Mouse (Mus musculus) heart, embryonic 10.5 days (tissue): ENCODE data around the gene Tbccd1. TPM values are rescaled to one million over a fixed set of nuclear protein-coding genes. Genes with fewer than 3 reads are reported as not detected.

Experiments used
- DNase-seq: peaks from one replicate; pipeline ENCODE4 v3.0.0-alpha.2; 2017; ENCODE audit warnings: low spot score
- H3K27ac ChIP-seq: fragments of 300-500 bp; sonication (generic); 2 replicates; pipeline ENCODE4 v1.5.1; 2016; ENCODE audit warnings: mild to moderate bottlenecking
- H3K27me3 ChIP-seq: fragments of 300-500 bp; sonication (generic); 2 replicates; pipeline ENCODE4 v1.6.1; 2016; ENCODE audit warnings: mild to moderate bottlenecking; ENCODE audit not compliant: poor library complexity, insufficient read depth, severe bottlenecking
- H3K36me3 ChIP-seq: fragments of 300-500 bp; sonication (generic); 2 replicates; pipeline ENCODE4 v1.6.1; 2016; ENCODE audit warnings: mild to moderate bottlenecking, moderate library complexity
- H3K4me1 ChIP-seq: fragments of 300-500 bp; sonication (generic); 2 replicates; pipeline ENCODE4 v1.6.1; 2016; ENCODE audit warnings: mild to moderate bottlenecking
- H3K4me3 ChIP-seq: fragments of 300-500 bp; sonication (generic); 2 replicates; pipeline ENCODE4 v1.5.1; 2016; ENCODE audit warnings: mild to moderate bottlenecking, moderate library complexity
- H3K9me3 ChIP-seq: fragments of 300-500 bp; sonication (generic); 2 replicates; pipeline ENCODE4 v1.6.1; 2016; ENCODE audit warnings: mild to moderate bottlenecking, moderate library complexity
- WGBS: fragments of 180-500 bp; shearing (Covaris S2); methylation state at CpG from one replicate; pipeline ENCODE4 v1.1.7; 2016; 5-methylcytosine and 5-hydroxymethylcytosine counted together
- polyA plus RNA-seq: library from polyadenylated mRNA; unstranded; fragments of >200 nt; fragmentation: Nextera tagmentation; extraction: Ambion mirVana; gene quantifications from 2 replicates; pipeline ENCODE4 v1.2.1, GENCODE M21; 2016

Tbccd1 gene
- polyA plus RNA-seq, 1 experiment from 2014 or later: 26.1 TPM

DNA sequence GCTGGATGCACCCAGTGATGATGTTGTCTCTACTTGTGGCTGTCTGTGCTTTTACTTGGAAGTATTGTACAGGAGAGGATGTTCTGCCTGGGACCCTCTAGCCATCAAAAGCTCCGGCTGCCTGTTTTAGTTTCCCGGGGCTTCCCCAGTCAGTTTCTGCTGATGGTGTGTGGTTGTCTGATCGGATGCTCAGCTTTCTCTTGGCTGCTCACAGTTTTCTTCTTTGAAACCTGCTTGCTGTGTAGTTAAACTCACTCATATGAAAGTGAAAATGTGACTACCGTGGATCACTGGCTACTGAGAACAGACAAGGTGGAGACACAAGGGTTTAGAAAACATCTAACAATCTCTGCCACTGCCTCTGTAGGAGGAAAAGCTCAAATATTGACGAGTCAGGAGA, 26.0 kb upstream of the Tbccd1 start:
- no peak overlapping the region for H3K4me3 ChIP-seq

DNA sequence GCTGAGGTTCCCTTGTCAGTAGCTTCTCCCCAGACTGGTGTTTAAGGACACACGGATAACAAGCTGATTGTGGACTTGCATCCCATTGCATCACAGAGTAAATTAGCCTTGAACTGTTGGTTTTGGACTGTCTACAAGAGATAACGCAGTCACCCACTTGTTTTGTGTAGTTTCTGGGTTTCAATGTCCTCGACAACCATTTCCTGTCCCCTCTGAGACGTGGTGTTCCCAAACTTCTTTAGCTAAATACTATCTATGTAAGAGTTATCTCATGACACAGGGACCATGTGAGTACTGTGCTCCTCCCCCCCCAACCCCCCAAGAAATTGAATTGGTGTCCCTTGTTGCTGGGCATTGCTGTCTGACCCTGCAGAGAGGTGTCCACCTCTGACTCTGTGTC, 24.0 kb upstream of the Tbccd1 start:
- WGBS: 54% methylated on average over 4 of the region's 4 CpGs
- no peak overlapping the region for H3K4me3 ChIP-seq
- H3K27me3 ChIP-seq: no peaks in the 10 kb centered on the region
- no peak overlapping the region for H3K27ac ChIP-seq
- H3K36me3 ChIP-seq: no peaks in the 10 kb centered on the region
- DNase-seq: no peak
- H3K4me1 ChIP-seq: peaks cover 12% of the 10 kb centered on the region; the same call in 1 of the 2 replicates
- H3K9me3 ChIP-seq: no peaks in the 10 kb centered on the region

More for the DNA sequence above, 26.0 kb upstream of the Tbccd1 start:
- H3K9me3 ChIP-seq: no peaks in the 10 kb centered on the region
- H3K36me3 ChIP-seq: no peaks in the 10 kb centered on the region
- no peak overlapping the region for H3K27ac ChIP-seq
- H3K4me1 ChIP-seq: peaks cover 16% of the 10 kb centered on the region; the same call in 1 of the 2 replicates
- no peak for DNase-seq
- H3K27me3 ChIP-seq: no peaks in the 10 kb centered on the region
- WGBS: 79% methylated on average over 5 of the region's 5 CpGs

DNA sequence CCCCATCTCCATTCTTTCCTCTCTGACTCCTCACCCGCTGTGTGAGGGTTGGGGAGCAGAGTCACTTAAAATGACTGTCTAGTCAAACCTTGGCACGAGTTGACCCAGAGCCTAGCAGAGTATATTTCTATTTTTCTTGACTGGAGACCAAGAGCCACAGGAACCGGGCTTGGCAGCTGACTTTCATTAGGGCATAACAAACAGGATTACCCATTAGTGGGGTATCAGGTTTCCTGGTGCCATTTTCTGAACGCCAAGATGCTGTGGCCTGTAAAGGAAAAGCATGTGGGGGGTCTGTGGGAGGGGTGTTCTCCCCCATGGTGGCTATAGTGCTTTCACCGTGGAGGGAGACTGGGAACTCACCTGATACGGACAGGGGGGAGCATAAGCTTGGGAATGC, 23.4 kb upstream of the Tbccd1 start:
- Histone ChIP-seq H3K27ac (no peak overlapping the region), H3K36me3 (no peaks in the 10 kb centered on the region), H3K27me3 (no peaks in the 10 kb centered on the region), H3K9me3 (no peaks in the 10 kb centered on the region), H3K4me3 (no peak overlapping the region), H3K4me1 (peaks cover 11% of the 10 kb centered on the region; the same call in 1 of the 2 replicates)
- 29% methylated on average over 6 of the region's 6 CpGs for WGBS
- no peak for DNase-seq

DNA sequence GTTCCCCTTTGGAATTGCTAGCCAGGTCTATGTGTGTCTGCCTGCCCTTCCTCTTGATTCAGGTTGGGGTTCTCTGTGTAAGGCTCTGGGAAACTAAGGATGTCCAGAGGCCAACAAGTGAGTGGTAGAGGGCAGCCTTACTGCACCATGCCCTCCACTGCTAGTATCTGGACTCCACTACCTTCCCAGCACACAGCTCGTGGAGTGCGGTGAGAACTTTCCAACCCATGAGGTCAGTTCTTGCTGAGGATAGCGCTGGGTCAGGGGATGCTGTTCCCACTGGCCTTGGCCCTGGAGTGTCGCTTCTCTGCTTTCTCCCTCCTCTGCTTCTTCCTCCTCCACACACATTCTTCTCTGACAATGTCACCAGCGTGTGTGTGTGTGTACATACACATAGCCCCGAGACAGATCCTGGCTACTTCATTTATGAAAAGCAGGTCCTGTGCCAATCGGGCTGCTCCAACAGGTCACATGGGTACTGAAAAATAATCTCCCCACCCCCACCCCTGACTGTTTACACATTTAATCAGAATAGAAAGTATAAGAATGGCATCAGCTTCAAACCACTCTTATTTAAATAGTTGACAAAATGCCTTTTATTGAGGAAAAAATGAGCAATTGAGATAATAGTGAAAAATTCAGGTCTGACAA, 22.6 kb upstream of the Tbccd1 start:
- Histone ChIP-seq H3K36me3 (no peaks in the 10 kb centered on the region), H3K4me3 (no peak overlapping the region), H3K4me1 (peaks cover 11% of the 10 kb centered on the region; the same call in 1 of the 2 replicates), H3K27me3 (no peaks in the 10 kb centered on the region), H3K27ac (no peak overlapping the region), H3K9me3 (no peaks in the 10 kb centered on the region)
- WGBS: 65% methylated on average over 7 of the region's 7 CpGs
- no peak for DNase-seq

DNA sequence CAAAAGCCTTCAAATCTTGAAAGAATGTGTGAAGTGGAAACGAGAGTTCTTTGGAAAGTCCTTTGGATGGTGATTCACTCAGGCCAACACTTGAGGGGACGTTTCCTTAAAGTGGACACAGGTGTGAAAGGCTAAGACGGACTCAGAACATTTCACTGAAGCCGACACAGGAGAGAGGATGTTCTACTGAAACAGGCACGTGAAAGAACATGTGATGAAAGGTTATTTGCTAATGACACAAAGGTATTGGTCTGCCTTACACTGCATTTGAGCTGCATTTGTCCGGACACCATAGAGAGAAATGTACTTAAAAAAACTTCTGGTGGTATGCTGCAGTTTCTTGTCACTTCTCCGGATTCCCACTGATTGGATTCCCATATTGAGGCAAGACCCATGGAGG, 21.2 kb upstream of the Tbccd1 start:
- H3K27ac ChIP-seq: no peak overlapping the region
- H3K27me3 ChIP-seq: no peaks in the 10 kb centered on the region
- DNase-seq: no peak
- H3K9me3 ChIP-seq: no peaks in the 10 kb centered on the region
- H3K4me3 ChIP-seq: no peak overlapping the region
- H3K36me3 ChIP-seq: 0 out of 2 replicates have a peak, but pooled peaks cover 2% of the 10 kb centered on the region
- WGBS: 71% methylated on average over 7 of the region's 7 CpGs
- H3K4me1 ChIP-seq: peaks cover 11% of the 10 kb centered on the region; the same call in 1 of the 2 replicates

DNA sequence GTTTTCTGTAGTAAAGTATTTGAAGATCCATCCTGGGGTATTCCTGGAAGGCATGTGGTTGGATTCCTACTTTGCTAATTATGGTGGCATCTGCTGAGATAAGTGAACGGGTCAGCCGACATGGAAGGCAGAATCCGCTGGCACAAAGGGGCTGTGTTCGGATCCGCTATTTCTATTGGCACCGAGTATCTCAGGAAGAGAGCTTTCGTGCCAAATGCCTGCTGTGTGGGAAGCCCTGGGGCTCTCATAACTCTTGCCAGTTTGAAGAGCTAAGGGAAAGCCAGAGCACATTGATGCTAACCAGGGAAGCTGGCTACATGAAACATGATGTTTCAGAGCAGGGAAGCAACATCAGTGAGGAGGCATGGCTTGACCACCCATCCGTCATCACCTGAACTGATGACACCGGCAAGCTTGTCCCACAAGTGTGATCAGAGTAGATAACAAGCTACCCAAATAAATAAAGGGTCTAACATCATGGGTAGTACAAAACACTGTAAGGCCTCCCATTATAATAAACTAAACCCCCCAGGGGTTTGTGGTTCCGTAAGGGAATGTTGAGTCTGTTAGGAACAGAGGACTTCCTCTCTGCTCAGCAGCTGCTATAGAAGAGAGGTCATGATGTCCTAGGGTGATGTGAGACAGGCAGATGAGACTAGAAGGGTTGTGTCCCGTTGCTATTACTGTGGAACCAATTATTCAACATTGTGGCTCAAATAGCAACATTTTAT, 20.4 kb upstream of the Tbccd1 start:
- Histone ChIP-seq H3K4me1 (peaks cover 11% of the 10 kb centered on the region; the same call in 1 of the 2 replicates), H3K4me3 (no peak overlapping the region), H3K27me3 (no peaks in the 10 kb centered on the region), H3K27ac (no peak overlapping the region), H3K36me3 (peaks cover 11% of the 10 kb centered on the region; the same call in 1 of the 2 replicates), H3K9me3 (no peaks in the 10 kb centered on the region)
- no peak for DNase-seq
- 77% methylated on average over 11 of the region's 11 CpGs for WGBS

DNA sequence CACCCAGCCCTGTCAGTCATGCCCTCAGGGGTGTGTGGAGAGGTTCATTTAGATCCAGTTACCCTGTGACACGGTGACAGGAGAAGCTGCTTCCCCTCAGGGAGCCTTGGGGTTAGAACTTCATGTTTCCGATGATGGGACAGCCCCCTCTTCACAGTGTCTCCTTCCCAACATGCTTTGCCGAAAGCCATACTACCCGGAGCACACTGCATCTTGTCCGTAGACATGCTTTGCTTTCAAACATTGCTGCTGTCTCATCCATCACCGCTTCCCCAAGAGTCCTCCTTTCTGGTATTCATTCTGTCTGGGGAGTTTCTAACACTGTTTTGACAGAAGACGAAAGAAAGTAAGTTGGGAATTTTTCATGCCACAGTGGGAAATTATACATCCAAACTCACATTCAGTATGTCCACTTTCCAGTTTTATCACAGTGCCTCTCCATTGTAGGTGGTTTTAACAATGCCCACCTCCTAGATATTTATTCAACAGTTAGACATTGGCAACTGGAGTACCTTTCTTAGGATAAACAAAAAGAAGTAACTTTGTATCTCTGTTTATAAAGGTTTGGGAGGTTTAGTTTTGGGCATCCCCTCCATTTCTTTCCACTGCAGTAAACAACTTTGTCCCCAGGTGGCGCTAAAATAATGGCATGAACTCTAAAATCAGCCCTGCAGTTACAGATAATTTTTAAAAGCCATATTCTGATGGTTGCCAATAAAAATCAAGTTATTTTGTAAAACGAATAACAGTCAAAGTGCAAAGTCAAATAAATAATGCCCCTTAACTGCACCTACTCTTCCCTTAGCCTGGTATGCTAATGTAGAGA, 19.0 kb upstream of the Tbccd1 start:
- WGBS: 45% methylated on average over 9 of the region's 9 CpGs
- Histone ChIP-seq H3K36me3 (peaks cover 25% of the 10 kb centered on the region), H3K4me3 (no peak overlapping the region), H3K27me3 (no peaks in the 10 kb centered on the region), H3K9me3 (no peaks in the 10 kb centered on the region), H3K4me1 (peaks cover 9% of the 10 kb centered on the region; the same call in 1 of the 2 replicates), H3K27ac (no peak overlapping the region)
- no peak for DNase-seq

DNA sequence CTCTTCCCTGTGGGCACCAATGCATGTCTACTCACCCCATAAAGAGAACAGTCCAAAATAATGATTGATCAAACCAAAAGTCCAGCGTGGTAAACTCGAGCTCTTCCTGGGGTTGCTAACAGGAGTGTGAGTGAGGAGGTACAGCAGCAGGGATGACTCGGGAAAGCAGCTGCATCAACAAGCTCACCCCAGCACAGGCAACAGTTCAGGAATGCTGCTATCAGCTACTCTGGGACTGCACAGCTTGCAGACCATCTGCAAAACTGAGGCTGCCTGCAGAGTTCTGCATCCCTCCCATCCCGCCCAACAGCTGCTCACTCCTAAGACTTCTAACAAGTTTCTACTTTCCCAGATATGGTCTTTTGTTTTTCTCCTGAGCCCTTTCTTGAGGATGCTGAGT, 15.9 kb upstream of the Tbccd1 start:
- H3K4me3 ChIP-seq: no peak overlapping the region

DNA sequence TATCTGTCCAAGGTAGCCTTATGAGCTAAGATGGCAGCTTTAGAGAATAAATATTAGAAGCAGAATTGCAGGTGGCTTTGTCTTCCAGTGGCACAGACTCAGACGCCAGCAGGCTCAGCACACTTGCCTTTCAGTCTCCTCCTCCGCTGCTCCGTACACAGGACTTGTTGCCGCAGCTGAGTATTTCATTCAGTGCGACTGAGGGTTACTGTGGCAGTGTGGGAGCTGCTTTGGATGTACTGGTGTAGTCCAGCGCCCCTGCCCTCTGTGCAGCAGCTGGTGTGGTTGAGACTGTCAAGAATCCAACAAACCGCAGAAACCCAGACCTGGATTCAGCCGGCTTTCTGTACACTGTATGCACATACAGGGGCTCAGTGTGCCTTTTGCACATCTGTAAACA, 14.9 kb upstream of the Tbccd1 start:
- no peaks in the 10 kb centered on the region for H3K27me3 ChIP-seq
- no peaks in the 10 kb centered on the region for H3K9me3 ChIP-seq
- peaks cover 65% of the 10 kb centered on the region for H3K36me3 ChIP-seq
- H3K4me1 ChIP-seq: no peaks in the 10 kb centered on the region
- H3K27ac ChIP-seq: no peak overlapping the region
- no peak for DNase-seq
- H3K4me3 ChIP-seq: no peak overlapping the region
- 94% methylated on average over 8 of the region's 8 CpGs for WGBS

More for the DNA sequence above, 15.9 kb upstream of the Tbccd1 start:
- Histone ChIP-seq H3K9me3 (no peaks in the 10 kb centered on the region), H3K27ac (no peak overlapping the region), H3K36me3 (peaks cover 56% of the 10 kb centered on the region), H3K27me3 (no peaks in the 10 kb centered on the region), H3K4me1 (no peaks in the 10 kb centered on the region)
- DNase-seq: no peak
- 62% methylated on average over 4 of the region's 4 CpGs for WGBS

DNA sequence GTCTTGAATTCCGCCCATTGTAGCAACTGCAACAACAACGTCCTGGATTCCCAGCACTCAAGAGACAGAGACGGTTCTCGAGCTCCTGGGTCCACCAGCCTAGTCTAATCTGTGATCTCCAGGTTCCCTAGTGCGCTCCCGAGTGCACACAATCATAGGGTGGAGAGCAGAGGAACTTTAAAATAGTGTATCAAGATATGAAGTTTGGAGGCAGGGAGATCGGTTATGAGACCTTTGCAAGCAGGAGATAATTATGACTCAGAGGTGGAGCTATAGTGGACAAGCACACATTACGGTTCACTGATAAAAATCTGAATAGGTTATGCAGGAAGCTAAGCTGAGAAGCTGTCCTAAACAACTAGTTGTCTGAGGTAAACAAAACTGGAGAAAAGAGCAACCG, 696 bp downstream of the Tbccd1 start:
- peaks cover 12% of the 10 kb centered on the region for H3K4me1 ChIP-seq
- peak overlapping the region; percentile 88 for H3K27ac ChIP-seq
- no peaks in the 10 kb centered on the region for H3K27me3 ChIP-seq
- DNase-seq: no peak
- WGBS: 10% methylated on average over 9 of the region's 9 CpGs
- H3K36me3 ChIP-seq: peaks cover 19% of the 10 kb centered on the region; the same call in 1 of the 2 replicates
- peak overlapping the region; percentile 100 for H3K4me3 ChIP-seq
- H3K9me3 ChIP-seq: no peaks in the 10 kb centered on the region

DNA sequence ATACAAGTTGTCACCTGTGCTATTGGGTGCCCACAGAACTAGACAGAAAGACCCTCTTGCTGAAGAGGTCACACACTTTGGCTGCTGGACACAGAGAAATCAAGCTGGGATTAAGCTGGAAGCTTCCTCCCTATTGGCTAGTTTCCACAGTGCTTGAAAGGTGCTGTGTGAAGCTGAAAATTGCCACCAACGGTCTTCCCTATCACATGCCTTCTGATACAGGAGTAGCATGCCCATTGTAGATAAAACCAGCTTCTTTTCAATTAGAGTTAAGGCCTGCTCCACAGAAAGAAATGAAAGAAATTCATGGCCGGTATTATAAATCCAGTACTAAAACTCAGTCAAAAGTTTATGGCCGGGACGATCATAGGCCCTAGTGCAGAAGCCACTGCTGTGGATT, 4.8 kb downstream of the Tbccd1 start:
- Histone ChIP-seq H3K9me3 (no peaks in the 10 kb centered on the region), H3K4me3 (no peak overlapping the region), H3K4me1 (peaks cover 6% of the 10 kb centered on the region; the same call in 1 of the 2 replicates), H3K27me3 (no peaks in the 10 kb centered on the region), H3K36me3 (peaks cover 10% of the 10 kb centered on the region; the same call in 1 of the 2 replicates), H3K27ac (no peak overlapping the region)
- WGBS: 92% methylated on average over 4 of the region's 4 CpGs
- DNase-seq: no peak

DNA sequence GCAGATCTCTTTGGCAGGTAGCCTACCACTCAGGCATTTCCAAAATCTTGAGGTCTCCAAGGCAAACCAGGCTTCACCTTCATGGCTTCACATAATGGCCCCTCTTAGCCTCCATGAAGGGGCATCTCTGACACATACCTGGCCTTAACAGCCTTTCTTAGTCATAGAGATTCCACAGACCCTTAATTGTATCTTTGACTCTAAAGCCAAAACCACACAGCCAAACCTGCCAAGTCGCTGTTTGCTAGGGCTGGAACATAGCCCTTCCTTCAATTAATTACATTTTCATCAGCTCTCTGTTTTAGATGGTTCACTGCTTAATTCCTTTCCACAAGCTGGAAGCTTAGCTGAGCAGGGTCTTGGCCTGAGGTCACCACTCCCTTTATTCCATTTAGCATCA, 9.1 kb downstream of the Tbccd1 start:
- Histone ChIP-seq H3K27me3 (no peaks in the 10 kb centered on the region), H3K4me3 (no peak overlapping the region), H3K9me3 (no peaks in the 10 kb centered on the region), H3K4me1 (peaks cover 15% of the 10 kb centered on the region), H3K36me3 (no peaks in the 10 kb centered on the region), H3K27ac (no peak overlapping the region)
- DNase-seq: peak; percentile 46
- 87% methylated on average over 1 of the region's 1 CpGs for WGBS

DNA sequence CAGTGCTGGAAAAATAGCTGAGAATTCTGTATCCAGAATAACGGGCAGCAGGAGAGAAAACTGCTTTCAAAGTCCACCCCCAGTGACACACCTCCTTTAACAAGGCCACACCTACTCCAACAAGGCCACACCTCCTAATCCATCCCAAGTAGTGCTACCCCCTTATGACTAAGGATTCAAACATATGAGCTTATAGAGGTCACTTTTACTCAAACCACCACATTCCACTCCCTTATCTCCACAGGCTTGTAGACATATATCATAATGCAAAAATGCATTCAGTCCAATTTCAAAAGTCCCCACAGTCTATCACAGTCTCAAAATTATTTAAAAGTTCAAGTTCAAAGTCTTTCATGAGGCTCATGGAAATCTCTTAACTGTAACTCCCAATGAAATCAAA, 9.8 kb downstream of the Tbccd1 start:
- 84% methylated on average over 1 of the region's 1 CpGs for WGBS
- H3K27ac ChIP-seq: no peak overlapping the region
- H3K27me3 ChIP-seq: no peaks in the 10 kb centered on the region
- H3K4me1 ChIP-seq: peaks cover 15% of the 10 kb centered on the region
- H3K4me3 ChIP-seq: no peak overlapping the region
- H3K36me3 ChIP-seq: no peaks in the 10 kb centered on the region
- H3K9me3 ChIP-seq: no peaks in the 10 kb centered on the region
- DNase-seq: peak; percentile 36
